Mouse (Mus musculus) common myeloid progenitor, adult 5-6 weeks (primary cell): ENCODE results near the gene Akap13. TPM values are rescaled to one million over a fixed set of nuclear protein-coding genes. Genes with fewer than 3 reads are reported as not detected.
"Not testable (repeated sequence)": the region's sequence is repeated elsewhere in the genome, so short reads cannot be mapped to it uniquely, and the experiment has no call there.

Source experiments
- ATAC-seq: replicated peaks from 2 replicates; pipeline ENCODE4 v1.8.0; 2016; ENCODE audit warnings: low read depth, mild to moderate bottlenecking, moderate TSS enrichment, inconsistent platforms; ENCODE audit not compliant: poor library complexity, severe bottlenecking
- total RNA-seq: library from RNA; stranded (forward); fragments of 200-1000, 187-1606 nt; gene quantifications from 2 replicates; pipeline ENCODE4 v1.2.3, GENCODE M21; 2017

The Akap13 gene
- total RNA-seq, 1 experiment from 2014 or later, result 275 TPM

DNA sequence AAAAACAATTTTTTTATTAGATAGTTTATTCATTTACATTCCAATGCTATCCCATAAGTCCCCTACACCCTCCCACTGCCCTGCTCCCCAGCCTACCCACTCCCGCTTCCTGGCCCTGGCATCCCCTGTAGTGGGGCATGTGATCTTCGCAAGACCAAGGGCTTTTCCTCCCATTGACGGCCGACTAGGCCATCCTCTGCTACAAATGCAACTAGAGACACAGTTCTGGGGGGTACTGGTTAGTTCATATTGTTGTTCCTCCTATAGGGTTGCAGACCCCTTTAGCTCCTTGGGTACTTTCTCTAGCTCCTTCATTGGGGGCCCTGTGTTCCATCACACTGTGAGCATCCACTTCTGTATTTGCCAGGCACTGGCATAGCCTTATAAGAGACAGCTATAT is 161.9 kb downstream of the Akap13 start:
- ATAC-seq, result not testable (repeated sequence)

- no peak for ATAC-seq
Measured at GRCm38 (mm10) chr7:75618699-75619098, 163.4 kb downstream of the Akap13 start.

DNA sequence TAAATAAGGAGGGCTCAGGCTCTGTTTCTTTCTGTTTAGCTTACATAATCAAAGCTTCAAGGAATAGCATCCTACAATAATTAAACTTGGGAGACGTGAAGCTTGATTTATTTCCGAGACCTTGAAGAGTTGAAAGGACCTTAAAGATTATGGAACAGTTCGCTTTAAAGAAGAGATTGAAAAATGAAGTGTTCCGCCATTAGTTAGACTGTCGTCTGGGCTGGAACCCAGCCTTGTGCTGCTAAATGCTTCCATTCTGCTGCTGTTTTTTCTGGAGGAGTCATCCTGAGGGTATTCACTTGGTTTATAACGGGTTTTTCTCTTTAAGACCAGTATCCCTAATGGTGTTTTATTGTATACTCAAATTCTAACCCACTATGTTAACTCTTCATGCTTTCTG is 164.5 kb downstream of the Akap13 start:
- no peak for ATAC-seq

GRCm38 (mm10) chr7:75620395-75620960 is 165.1 kb downstream of the Akap13 start:
- no peak for ATAC-seq

- ATAC-seq, result no peak
Measured at GRCm38 (mm10) chr7:75620976-75621375, 165.6 kb downstream of the Akap13 start.

DNA sequence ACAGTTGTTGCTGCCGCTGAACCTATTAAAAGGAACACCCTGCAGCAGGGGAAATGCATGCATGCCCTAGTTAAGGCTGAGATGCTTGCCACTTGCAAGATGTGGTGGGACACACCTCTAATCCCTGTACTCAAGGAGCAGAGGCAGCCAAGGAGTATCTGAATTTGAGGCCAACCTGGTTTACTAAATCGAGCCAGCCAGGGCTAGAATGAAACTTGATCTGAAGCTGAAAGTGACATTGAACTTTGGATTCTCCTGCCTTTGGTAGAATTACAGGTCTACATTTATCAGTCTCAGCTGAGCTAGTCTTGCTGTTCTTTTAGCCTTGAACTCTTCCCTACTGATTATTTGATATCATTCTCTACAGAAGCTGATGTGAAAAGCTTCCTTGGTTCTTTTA is 172.5 kb downstream of the Akap13 start:
- no peak for ATAC-seq

GRCm38 (mm10) chr7:75629669-75630068 is 174.3 kb downstream of the Akap13 start:
- ATAC-seq, result no peak

GRCm38 (mm10) chr7:75632941-75633340 is 177.6 kb downstream of the Akap13 start:
- peak; percentile 66; the same call in 1 of the 2 replicates for ATAC-seq

GRCm38 (mm10) chr7:75633393-75633792 is 178.1 kb downstream of the Akap13 start:
- ATAC-seq, result no peak

- ATAC-seq, result no peak
Measured at GRCm38 (mm10) chr7:75633807-75634526, 178.6 kb downstream of the Akap13 start.

- ATAC-seq, result peak; percentile 74
Measured at GRCm38 (mm10) chr7:75638769-75639168, 183.4 kb downstream of the Akap13 start.

DNA sequence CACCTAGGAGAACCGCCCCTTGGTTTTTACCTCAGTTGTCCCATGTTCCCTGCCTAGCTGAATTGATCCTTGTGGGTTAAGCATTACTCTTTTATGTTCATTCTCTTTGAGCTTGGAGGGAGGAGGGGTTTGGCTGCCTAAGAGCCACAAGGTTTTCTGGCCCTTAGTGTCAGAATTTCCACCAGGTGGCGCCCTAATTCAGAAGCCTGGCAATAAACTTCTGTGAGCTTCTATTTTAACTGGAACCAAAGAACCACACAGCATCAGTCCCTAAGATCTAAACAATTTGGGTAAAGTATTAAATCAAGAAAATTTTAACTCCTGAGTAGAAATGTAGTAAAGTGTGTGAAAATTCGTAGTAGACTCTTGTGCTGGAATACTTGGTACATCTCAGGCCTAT is 184.2 kb downstream of the Akap13 start:
- peak; percentile 63 for ATAC-seq

- no peak for ATAC-seq
Measured at GRCm38 (mm10) chr7:75640074-75640473, 184.7 kb downstream of the Akap13 start.

- ATAC-seq, result no peak
Measured at GRCm38 (mm10) chr7:75640671-75641070, 185.3 kb downstream of the Akap13 start.

- no peak for ATAC-seq
Measured at GRCm38 (mm10) chr7:75641415-75642177, 186.3 kb downstream of the Akap13 start.

- ATAC-seq, result no peak
Measured at GRCm38 (mm10) chr7:75642178-75642777, 186.9 kb downstream of the Akap13 start.

DNA sequence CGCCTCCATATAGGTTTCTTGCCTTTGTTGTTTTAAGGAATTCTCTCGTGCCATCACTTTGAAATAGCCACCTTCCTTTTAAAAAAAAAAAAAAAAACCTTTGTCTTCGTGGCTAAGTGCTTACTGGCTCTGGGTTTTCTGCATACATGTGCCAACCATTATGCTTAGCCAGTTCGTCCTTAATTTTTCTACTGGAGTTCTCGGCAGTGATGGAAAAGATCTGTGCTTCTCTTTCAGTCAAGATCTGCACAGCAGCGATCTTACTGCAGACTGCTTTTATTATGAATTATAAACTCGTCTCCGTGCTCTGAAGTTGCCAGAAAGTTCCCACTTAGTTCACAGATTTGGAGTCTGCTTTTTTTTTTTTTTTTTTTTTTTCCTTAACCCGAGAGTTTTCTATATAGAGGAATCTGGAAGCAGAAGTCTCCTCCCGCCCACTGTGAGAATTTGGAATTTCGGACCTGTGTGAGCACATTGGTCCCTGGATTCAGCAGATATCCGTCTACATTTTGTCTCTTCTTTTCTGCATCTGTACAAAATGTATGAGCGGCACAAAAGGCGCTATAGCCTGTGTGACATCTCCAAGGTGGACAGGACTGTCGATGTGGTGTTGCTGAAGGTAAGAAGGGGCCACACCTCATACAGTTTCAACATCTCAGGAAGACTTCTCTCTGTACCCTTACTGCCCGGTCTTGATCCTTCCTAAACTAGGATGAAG is 187.7 kb downstream of the Akap13 start:
- no peak for ATAC-seq

GRCm38 (mm10) chr7:75643986-75644385 is 188.7 kb downstream of the Akap13 start:
- no peak for ATAC-seq

- ATAC-seq, result no peak
Measured at GRCm38 (mm10) chr7:75644585-75644984, 189.3 kb downstream of the Akap13 start.
